Mouse (Mus musculus): ENCODE data around the gene Pck1.

DNA sequence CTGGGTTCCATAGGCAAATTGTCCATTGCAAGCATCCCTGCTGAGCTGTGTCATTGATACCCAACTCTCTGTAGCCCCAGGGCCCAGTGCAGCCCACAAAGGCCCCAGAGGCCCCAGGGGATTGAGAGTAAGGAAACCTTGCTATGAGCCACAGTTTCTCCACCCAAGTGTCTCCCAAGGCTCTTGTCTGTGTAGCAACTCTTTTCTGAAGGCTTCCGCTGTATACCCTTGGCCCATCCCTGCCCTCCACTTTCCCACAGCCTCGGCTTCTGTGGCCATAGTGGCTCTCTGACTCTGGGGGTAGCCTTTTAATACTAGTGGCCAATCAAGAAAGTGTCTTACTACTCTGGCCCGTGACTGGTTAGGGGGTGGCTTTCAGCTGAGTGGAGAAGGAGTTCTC is 50.9 kb downstream of the Pck1 start:
- TF ChIP-seq CTCF (IDR thresholded peaks at IDR 0.05; ENCODE audit: low read depth) (no peak), EP300 (IDR thresholded peaks at IDR 0.05; ENCODE audit: low read depth) (no peak)

Measured in heart, postnatal 0 days (tissue).